Mouse (Mus musculus) kidney, postnatal 14 days (tissue): ENCODE measurements around the gene Gm10337.
A peak's percentile ranks its signal among the peaks of the same experiment; 100 is the strongest.

ENCODE experiments used
- DNase-seq: peaks from one replicate; pipeline ENCODE4 v3.0.0; 2022; ENCODE audit warnings: mixed read lengths

Gm10337 gene

DNA sequence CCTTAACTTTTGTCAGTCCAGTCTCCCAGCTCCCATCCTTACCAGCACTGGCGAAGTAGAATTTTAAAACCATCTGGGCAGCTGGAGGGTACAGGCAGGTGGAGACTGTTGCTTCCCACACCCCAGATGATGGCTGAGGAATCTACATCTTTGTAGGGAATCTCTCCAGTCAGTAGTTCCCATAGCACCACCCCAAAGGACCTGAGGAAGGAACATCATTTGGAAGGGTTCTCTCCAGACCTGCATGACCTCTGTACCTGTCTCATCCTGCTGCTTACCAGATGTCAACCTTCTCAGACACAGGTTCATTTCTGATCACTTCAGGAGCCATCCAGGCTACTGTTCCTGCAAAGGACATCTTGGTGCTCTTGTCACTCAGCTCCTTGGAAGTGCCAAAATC is at the start of gene Gm10337:
Gene Gm10337, plus strand, starts transcription at position 276 of the 400 bp plus-strand sequence.
- DNase-seq = no peak

DNA sequence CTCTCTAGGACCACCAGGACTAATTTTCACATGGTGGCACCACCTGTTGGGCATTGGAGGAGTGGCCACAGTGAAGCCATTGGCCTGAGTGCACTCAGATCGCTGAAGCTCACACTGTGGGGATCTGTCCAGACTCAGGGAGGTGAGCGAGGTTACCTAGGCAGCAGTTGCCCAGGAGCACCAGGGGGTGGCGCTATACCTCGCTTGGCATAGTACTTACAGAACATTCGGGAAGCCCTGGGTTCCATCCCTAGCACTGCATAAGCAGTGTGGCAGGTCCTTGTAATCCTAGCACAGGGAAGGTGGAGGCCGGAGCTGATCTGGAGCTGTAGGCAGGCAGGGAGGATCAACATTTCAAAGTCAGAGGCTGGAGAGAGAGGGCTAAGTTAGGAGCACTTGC is 47.5 kb upstream of the Gm10337 start:
- DNase-seq = no peak

DNA sequence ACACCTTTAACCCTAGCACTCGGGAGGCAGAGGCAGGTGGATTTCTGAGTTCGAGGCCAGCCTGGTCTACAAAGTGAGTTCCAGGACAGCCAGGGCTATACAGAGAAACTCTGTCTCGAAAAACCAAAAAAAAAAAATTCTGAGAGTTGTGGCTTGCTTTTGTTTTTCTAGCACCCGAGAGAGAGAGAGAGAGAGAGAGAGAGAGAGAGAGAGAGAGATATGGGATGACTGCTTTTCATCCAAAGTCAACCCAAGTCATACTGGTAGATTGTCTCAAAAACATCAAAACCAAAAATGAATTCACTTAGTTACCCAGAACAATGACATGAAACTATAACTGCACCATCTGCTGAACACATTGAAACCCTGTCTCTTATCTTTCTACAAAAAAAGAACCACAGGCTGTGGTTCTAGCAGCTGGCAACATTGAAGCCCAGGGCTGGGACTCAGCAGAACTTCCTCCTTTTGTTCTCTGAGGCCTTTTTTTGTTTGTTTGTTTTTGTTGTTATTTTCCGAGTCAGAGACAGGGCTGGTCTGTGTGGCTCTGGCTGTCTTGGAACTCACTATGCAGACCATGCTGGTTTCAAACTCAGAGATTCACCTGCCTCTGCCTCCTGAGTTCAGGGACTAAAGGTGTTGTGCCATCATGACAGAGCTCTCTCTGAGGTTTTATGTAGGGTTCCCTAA is 45.3 kb upstream of the Gm10337 start:
- no peak for DNase-seq

DNA sequence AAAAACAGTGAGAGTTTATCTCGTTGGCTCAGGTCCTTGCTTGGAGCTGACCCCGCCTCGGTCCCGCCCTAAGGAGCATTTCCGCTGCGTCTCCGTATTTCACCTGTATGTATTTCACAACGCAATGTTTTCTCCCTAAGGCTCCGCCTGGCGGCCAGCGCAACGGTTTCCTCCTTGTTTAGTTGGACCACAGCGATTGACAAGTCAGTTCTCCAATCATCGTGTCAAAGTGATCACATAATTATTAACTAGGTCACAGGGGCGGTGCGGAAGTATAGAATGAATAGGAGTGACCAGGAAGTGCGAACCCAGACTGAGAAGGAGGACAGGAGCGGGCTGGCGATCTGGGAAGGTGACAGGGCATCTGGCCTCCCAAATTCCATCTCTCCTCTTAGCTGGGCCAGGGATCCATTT is 44.6 kb upstream of the Gm10337 start, which contains the start of gene Prr13:
Gene Prr13, plus strand, starts transcription at position 125 of the 414 bp plus-strand sequence.
- DNase-seq = peak; percentile 96

DNA sequence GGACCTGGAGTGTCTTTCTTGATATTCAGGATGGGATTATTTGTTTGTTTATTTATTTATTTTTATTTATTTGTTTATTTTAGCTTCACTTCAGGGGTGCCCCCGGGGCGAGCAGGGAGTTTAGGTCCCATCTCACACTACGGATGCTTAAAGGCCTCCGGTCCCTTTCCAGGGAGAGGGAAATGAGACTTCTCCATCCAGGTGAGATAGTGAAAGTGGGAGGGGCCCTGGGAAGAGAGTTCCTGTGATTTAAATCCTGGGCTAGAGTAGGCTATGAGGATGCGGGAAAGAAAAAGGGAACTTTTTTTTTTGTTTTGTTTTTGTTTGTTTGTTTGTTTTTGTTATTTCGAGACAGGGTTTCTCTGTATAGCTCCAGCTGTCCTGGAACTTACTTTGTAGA is 44.1 kb upstream of the Gm10337 start:
- DNase-seq = no peak

DNA sequence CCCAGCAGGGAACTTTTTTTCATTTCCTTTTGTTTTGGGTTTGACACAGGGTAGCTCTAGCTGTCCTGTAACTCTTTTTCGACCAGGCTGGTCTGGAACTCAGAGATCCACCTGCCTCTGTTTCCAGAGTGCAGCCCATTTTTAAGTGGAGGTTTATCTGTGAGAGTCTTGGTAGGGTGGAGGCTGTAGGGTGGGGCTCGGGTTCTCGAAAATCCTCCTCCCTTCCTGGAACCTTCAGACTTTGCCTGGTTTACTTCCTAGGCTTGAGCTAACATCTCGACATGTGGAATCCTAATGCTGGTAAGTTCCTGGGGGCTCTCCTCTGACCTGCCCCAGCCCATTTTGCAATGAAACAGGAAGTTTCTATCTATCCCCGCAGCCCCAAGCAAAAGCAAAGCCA is 43.7 kb upstream of the Gm10337 start:
- no peak for DNase-seq

DNA sequence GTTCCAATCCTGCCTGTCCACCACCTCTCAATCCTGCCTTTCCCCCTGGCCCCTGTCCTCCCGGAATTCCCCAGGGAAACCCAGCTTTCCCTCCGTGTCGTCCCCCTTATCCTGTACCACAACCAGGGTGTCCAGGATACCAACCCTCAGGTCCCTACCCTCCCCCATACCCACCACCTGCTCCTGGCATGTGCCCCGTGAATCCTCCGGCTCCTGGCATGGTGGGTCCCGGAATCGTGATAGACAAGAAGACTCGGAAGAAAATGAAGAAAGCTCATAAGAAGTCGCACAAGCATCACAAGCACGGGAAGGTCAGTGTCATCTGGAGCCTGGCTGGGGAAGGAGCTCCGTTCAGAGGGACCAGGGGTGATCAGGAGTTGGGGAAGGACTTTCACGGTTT is 43.1 kb upstream of the Gm10337 start:
- no peak for DNase-seq

DNA sequence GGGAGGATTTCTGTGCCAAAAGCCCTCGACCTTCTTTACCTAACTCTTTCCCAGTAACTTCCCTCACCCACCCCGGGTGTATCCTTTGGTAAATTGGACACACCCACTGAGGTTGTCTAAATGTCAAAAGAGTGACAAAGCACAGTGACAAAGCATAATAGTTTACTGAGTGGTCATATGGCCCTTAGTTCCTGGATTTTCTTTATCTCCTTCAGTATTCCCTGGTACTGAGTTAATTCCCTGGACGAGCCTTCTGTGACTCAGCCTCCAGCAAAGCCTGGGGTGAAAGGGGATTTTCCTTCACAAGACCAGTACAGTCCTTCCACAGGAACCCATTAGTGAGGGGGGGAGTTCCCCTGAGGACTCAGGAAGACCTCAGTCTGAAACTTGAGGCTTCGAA is 42.6 kb upstream of the Gm10337 start:
- no peak for DNase-seq

DNA sequence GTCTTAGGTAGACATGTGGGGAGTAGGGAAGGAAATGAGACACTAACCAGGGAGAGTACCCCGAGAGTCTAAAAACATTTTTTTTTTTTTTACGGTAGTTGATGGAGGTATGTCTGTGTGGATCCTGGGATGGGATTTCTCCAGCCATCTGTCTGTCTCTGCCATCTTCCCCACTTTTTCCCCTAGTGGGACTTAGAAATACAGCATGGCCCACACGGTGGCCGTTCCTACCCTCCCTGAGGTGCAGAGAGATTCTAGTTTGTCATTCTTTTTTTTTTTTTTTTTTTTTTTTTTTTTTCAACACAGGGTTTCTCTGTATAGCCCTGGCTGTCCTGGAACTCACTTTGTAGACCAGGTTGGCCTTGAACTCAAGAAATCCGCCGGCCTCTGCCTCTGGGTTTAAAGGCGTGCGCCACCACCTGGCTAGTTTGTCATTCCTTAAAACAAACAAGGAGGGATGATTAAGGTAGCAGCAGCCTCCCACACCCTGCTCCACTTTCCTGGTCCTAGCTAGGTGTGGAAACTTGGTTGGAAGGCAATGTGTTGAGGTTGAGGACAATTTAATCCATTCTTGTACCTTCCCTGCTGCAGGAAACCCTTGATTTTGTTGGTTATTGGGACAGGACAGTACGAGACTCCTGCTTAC is 42.0 kb upstream of the Gm10337 start:
- no peak for DNase-seq

DNA sequence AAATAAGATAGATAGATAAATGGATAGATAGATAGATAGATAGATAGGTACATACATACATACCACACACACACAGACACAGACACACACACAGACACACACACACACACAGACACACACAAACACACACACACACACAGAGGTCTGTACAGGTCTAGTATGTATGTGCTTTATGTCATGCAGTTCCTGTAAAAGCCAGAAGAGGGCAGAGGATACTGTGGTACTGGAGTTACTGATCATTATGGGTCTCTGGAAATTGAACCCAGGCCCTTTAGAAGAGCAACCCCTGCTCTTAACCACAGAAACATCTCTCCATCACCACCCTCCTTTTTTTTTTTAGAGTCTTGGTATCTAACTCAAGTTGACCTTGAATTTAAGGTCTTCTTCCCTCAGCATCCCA is 39.9 kb upstream of the Gm10337 start:
- peak; percentile 36 for DNase-seq

DNA sequence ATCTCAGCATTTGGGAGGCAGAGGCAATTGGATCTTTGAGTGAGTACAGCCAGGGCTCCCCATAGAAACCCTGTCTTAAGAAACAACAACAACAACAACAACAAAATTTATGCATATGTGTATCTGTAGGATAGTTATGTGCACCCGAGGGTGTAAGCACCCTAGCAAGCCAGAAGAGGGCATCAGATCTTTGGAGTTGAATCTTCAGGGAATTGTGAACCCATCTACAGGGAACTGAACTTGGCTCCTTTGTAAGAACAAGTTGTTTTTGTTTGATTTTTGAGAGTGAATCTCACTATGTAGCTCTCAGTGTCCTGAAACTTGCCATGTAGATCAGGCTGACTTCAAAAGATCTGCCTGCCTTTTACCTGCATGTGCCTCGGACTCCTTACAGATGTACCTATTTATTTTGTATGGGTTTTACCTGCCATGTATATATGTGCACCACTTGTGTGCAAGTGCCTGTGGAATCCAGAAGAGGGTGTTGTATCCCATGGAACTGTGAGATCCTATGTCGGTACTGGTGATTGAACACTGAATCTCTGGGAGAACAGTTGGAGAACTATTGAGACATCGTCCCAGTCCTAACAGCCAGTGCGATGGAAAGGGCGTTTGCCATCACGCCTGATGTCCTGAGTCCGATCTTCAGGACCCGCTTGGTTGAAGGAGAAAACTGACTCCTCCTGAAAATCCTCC is 34.7 kb upstream of the Gm10337 start:
- DNase-seq = no peak

DNA sequence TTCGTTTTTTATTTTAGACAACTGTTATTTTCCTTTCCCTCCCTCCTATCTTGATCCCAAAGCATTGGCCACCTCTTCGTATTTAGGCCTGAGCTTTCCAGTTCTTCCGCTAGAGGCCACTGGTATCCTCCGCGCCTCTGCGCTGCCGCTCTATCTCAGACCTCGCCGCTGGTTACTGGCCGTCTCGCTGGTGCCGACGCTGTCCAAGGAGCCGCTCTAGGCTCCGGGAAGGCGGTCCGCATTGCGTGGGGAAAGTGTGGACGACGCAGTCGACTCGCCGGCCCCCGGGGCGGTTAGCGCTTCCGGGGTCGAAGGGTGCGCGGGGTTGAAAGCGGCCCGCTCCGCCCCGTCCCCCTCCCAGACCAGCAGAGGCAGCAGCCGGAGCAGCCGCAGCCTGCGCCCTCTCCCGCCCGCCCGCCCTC is 33.3 kb upstream of the Gm10337 start, which contains the start of gene Pcbp2:
Gene Pcbp2, plus strand, starts transcription at position 357 of the 422 bp plus-strand sequence.
- DNase-seq = peak; percentile 97

DNA sequence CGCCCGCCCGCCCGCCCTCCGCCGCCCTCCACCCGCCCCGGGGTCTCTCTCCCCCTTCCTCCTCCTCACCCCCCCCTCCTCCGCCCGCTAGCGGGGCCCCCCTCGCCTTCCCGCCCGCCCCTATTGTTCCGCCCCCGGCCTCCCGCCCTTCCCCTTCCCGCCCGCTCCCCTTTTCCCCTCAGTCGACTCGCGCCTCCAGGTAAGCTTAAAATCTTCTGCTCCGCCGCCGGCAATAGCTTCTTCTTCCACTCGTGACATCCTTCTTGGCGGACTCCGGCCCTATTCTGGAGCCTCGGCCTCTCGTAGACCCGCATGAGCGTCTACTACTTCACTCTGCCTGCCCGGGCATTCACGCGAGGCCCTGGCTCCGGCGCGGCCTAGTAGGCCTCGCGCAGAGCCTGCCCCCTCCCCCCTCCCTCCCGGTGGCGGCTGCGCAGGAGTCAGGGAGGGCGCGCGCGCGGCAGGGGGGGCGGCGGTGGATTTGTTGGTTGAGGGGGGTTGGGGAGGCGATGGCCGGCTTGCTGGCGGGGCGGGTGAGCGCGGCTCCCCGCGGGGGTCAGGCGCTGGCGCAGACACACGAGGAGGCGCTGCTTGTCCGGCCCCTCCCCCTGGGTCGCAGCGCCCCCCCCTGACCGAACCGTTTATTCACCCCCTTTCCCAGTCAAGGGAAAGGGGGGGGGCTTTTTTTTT is 32.8 kb upstream of the Gm10337 start:
- DNase-seq = peak; percentile 92

DNA sequence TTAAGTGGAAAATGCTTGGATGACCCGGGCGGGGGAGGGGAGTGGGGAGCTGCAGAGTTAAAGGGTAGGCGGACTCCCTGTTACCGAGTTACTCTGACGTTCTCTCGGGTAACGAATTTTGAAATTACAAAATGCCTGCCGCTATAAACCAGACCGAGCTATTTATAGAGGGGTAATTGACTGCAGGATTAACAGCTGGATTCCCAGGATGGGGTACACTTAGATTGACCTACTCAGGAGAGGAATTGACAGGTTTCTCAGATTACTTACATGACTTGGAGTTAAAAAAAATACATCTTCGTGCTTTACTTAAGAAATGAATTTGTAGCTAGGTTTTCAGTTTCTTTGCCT is 32.3 kb upstream of the Gm10337 start:
- DNase-seq = no peak

DNA sequence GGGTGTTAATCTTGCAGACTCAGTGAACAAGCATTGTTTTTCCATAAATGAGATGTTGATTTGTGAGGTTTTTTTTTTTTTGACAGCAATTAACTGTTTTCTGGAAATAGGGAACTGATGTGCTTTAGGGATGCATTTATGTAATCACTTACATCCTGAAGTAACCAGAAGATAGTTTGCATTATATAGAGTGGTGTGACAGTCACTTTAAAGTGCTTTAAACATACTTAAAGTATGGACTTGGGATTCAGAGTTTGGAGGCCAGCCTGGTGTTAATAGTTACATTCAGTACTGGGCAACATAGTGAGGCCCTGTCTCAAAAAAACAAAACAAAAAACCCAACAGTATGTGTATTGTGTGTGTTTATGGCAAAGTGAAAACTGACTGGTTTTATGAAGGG is 31.8 kb upstream of the Gm10337 start:
- DNase-seq = no peak

DNA sequence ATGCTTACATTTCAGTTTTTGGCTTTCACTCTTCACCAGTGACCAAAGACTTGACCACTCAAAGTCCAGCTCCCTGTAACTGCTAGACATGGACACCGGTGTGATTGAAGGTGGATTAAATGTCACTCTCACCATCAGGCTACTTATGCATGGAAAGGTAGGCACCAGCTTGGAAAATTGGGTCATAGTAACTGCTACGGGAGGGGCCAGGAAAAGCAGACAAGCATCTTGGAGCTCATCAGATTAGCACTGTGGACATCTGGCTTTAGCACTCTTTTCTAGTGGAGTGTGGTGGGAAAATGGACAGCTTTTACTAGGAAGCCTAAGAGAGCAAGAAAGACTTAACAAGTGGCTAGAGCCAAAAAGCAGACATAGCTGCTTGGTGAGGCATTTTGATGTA is 30.3 kb upstream of the Gm10337 start:
- no peak for DNase-seq

DNA sequence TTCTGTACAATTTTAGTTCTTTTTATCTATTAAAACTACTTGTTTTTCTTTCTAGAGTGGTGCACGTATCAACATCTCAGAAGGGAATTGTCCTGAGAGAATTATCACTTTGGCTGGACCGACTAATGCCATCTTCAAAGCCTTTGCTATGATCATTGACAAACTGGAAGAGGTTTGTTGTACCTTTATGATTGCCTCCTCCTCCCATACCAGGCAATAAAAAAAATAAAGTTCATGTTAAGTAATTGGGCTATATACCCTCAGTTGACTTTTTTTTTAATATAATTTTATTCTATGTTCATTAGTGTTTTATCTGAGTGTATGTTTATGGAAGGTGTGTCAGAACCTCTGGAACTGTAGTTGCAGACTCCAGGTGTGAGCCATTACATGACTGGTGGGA is 29.0 kb upstream of the Gm10337 start:
- no peak for DNase-seq

DNA sequence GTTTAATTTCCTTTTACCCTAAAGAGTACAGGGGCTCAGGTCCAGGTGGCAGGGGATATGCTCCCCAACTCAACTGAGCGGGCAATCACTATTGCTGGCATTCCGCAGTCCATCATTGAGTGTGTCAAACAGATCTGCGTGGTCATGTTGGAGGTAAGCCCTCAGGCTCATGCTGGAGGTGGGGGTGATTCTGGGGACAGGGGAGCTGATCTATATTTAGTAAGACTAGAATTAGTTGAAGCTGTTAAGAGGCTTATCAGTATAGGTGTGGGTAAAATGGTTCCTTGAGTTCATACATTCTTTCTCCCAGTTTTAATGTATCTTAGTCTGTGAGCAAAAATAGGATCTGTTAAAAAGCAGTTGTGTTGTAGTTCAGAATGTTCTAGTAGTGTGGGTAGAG is 20.4 kb upstream of the Gm10337 start:
- no peak for DNase-seq

DNA sequence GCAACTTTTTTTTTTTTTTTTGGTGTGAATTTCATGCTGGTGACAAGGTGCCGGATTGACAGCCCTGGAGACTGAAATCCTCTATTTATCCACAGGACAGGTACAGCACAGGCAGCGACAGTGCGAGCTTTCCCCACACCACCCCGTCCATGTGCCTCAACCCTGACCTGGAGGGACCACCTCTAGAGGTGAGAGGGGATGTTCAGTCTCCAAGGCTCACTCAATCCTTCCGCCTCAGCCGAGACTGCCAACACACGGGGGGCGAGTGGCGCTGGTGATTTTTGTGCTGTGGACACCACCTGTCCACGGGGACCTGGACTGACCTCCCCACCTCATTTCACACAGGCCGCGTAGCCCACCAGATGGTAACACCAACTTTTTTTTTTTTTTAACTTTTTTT is 17.7 kb upstream of the Gm10337 start:
- no peak for DNase-seq

DNA sequence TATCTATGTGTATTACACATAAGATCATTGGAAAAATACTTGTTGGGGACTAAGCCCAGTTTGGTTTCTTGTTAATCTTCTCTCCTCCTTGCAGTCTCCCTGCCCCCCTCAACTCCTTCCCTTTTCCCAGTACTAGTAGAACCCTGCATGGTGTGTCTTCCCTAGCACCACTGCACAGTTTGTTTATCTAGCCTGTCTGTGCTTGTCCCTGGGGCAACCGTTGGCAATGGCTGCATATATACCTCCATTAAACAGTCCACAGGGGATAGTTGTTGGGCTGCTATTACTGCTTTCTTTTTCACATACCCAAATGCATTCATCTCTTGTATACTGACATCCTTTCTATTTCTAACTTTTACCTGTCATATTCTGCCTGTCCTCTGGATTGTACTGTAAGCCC is 15.9 kb upstream of the Gm10337 start:
- no peak for DNase-seq

DNA sequence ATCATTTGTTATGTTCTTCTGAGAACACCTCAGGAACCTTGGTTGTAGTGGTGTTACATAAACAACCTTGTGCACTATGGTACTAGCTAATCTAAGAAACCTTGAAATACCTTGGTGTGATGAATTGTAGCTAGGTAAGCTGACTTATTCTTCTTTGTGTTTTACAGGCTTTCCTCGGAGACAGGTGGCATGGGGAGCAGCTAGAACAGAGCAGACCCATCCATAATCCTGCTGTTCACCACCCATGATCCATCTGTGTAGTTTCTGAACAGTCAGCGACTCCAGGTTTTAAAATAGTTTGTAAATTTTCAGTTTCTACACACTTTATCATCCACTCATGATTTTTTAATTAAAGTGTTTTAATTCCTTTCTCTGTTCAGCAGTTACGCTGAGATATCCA is 5.2 kb upstream of the Gm10337 start:
- no peak for DNase-seq

DNA sequence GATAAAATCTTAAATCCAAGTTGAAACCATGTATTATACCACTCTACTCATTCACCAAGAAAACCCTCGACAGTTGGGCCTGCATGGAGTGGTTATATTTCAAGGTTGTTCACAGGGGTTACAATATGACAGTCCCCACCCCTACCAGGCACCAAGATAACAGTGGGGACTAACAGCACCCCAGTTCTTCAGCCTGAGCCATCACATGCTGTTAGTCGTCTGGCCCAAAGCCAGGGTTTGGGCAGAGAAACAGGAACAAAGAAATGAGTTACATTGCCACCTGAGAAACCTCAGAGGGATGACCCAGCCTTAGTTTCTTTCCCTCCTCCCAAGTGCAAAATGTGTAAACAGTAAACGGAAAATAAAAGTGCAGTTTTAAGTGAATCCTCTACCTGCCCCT is 4.2 kb upstream of the Gm10337 start:
- DNase-seq = no peak

DNA sequence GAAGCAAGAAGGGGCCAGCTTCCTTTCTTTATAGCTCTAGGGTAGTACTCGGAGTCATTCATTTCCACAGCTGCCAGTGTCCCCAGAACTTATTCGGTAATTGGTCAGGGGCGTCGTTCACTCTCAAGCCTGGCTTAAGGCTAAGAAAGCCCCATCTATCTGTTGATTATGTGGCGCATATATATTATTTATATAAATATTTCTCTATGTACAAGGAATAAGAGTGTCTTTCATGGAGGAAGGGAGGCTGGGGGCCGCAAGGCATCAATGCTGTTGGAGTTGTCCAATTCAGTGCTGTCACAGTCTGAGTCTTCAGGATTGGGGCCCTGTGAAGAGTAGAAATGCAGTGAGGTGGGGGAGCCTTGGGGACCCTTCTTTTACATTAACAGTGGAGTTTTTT is 3.7 kb upstream of the Gm10337 start:
- DNase-seq = no peak

DNA sequence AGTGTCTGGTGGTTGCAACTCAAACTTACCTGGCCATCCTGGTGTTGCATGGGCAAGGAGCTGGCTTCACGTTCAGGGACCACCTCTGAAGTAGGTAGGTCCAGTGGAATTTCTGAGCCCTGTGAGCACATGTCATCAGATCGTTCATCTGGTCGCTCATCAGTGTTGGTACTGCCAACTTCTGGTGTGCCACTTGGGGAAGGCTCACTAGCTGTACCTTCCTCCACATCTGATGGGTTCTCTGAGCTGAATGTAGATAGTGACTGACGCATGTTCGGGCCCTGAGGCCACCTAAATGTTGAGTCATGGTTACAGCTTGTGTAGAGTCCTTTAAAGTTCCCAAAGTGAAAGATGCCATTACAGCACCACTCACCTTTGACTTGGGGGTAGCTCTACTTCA is 3.0 kb upstream of the Gm10337 start:
- no peak for DNase-seq
